Mouse (Mus musculus): ENCODE data around the gene Ncdn.

- TF ChIP-seq CTCF (IDR thresholded peaks at IDR 0.05; ENCODE audit: low read depth, low read length), result no peak
- TF ChIP-seq POLR2A (IDR thresholded peaks at IDR 0.05; ENCODE audit: borderline replicate concordance, low read depth, low read length), result no peak
Measured at GRCm38 (mm10) chr4:126746194-126746840, 6.9 kb downstream of the Ncdn start.
